Mouse (Mus musculus) lung, adult 2 months (tissue): ENCODE measurements around the gene Phgr1.

Source experiments
- CTCF ChIP-seq: fragments of 200-500 bp; IDR thresholded peaks from 2 replicates; pipeline ENCODE4 v1.5.1; 2011; ENCODE audit warnings: mild to moderate bottlenecking, low read length, control low read depth; ENCODE audit not compliant: insufficient read depth
- POLR2A ChIP-seq: fragments of 200-500 bp; IDR thresholded peaks from 2 replicates; pipeline ENCODE4 v1.6.1; 2011; ENCODE audit warnings: low read depth, mild to moderate bottlenecking, control low read depth, low read length, borderline replicate concordance; ENCODE audit errors: extremely low read depth

- TF ChIP-seq CTCF (no peak), POLR2A (no peak)
These were observed 50.2 kb downstream of the Phgr1 start for GRCm38 (mm10) chr2:118822800-118823199.
